Mouse (Mus musculus): ENCODE measurements around the gene Med26.

DNA sequence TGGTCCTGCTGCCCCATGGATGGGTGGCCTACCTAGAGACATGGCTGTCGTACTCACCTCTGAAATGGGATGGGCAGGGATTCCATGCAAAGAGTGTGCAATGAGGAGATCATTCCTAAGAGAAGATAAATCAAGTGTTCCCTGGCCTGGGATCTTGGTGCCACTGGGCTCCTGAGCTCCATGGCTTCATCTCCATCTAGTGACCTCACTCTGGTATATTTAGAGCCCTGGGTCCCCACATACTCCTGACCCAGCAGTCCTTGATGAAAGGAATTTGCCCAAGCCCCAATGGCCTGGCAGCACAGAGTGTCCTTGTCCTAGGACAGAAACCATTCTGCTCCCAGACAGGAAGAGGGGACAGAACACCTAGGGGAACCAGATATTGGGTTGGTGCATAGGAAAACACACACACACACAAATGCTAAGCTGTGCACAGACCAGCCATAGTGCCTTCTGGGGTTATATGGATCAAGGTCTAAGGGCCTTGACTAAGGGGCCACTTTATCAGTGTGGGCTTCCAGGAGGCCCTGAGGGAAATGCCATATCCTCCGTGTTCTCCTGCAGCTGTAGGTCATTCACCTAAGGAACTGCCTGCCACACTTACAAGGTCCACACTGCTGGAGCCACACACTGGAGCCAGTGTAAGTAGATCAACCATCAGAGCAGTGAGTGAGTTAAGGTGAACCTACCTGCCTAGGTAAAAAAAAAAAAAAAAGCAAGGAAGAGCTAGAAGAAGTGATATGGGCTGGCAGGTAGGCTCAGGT lies 48.4 kb downstream of the Med26 start:
- TF ChIP-seq CTCF (IDR thresholded peaks at IDR 0.05; ENCODE audit: low read depth) (no peak), EP300 (IDR thresholded peaks at IDR 0.05; ENCODE audit: low read depth) (peak; percentile 69; the same call in 1 of the 2 replicates)
